Mouse (Mus musculus) macrophage (primary cell): ENCODE data around the gene Sec23a. TPM values are rescaled to one million over a fixed set of nuclear protein-coding genes. Genes with fewer than 3 reads are reported as not detected.
"Not testable (repeated sequence)": the region's sequence is repeated elsewhere in the genome, so short reads cannot be mapped to it uniquely, and the experiment has no call there.

Source experiments
- H3K27ac ChIP-seq: fragments of 350-480 bp; formaldehyde crosslinking; 2 replicates; pipeline ENCODE4 v1.9.0; 2021
- H3K36me3 ChIP-seq: fragments of 350-480 bp; formaldehyde crosslinking; 2 replicates; pipeline ENCODE4 v1.9.0; 2021; ENCODE audit errors: inconsistent target
- H3K4me3 ChIP-seq: fragments of 350-480 bp; formaldehyde crosslinking; 2 replicates; pipeline ENCODE4 v1.9.0; 2021; ENCODE audit errors: inconsistent target
- H3K79me2 ChIP-seq: fragments of 350-480 bp; formaldehyde crosslinking; 2 replicates; pipeline ENCODE4 v1.9.0; 2021; ENCODE audit errors: inconsistent target
- whole genome bisulfite sequencing: methylation state at CpG from one replicate; pipeline ENCODE4 v1.1.7; 2026; ENCODE audit warnings: inconsistent platforms; ENCODE audit not compliant: missing documents; 5-methylcytosine and 5-hydroxymethylcytosine counted together
- polyA plus RNA-seq: library from polyadenylated mRNA; stranded (reverse); fragments of 250-400 nt; gene quantifications from 3 replicates; pipeline ENCODE4 v1.2.4, GENCODE M21; 2018; ENCODE audit warnings: inconsistent platforms

The Sec23a gene
- polyA plus RNA-seq, 1 experiment from 2014 or later = 12.6 TPM

- H3K79me2 ChIP-seq = no peaks in the 10 kb centered on the region
- H3K27ac ChIP-seq = no peak overlapping the region
- WGBS = 55% methylated on average over 3 of the region's 4 CpGs
- H3K36me3 ChIP-seq = peaks cover 20% of the 10 kb centered on the region; the same call in 1 of the 2 replicates
- H3K4me3 ChIP-seq = no peak overlapping the region
Measured at GRCm38 (mm10) chr12:59021306-59021705, 9.5 kb upstream of the Sec23a start.

DNA sequence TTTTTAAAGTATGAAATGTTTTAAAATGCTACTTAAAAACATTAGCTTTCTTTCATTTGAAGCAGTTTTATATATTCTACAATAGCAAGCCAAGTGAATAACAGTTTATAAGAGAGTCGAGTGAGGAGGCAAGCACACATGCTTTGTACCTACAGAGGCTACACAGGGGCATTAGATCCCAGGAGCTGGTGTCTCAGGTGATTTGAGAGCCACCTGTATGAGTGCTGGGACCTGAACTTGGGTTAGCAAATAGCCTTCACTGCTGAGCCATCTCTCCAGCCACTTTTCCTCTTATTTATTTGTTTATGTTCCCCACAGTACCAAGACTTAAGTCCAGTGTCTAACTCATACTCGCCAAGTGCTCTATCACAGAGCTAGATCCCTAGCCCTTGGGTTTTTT, 8.1 kb upstream of the Sec23a start:
- H3K27ac ChIP-seq = no peak overlapping the region
- no peak overlapping the region for H3K4me3 ChIP-seq
- WGBS = 92% methylated on average over 2 of the region's 2 CpGs
- peaks cover 20% of the 10 kb centered on the region; the same call in 1 of the 2 replicates for H3K36me3 ChIP-seq
- no peaks in the 10 kb centered on the region for H3K79me2 ChIP-seq

DNA sequence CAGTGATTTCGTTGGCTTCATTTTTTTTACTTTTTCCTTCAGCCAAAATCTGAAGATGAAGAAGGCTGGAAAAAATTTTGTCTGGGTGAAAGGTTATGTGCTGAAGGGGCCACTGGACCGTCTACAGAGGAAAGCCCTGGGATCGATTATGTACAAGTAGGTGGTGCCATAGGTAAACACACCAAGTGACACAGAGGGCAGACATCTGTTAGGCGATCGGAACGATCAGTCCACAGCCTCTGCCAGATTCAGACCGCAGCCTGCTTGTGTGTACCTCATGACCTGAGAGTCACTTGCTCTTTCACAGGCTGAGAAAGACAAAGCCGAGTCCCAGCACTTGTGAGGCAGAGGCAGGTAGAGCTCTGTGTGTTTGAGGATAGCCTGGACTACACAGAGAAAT, 6.2 kb upstream of the Sec23a start:
- H3K36me3 ChIP-seq = peaks cover 20% of the 10 kb centered on the region; the same call in 1 of the 2 replicates
- WGBS = 96% methylated on average over 8 of the region's 8 CpGs
- no peak overlapping the region for H3K4me3 ChIP-seq
- no peaks in the 10 kb centered on the region for H3K79me2 ChIP-seq
- H3K27ac ChIP-seq = no peak overlapping the region

DNA sequence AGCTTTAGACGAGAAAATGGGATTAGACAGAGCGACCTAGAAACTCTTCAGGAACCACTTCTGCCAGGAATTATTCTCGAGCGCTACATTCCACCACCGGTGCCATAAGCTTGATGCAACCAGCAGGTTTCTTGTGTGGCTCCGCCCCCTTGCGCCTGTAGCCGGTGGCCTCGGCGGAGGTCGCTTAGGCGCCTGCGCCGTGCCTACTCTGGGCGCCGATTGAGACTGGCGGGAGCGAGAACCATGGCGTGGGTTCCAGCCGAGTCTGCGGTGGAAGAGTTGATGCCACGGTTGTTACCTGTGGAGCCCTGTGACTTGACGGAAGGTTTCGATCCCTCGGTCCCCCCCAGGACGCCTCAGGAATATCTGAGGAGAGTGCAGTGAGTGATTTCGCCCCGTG, 1.4 kb upstream of the Sec23a start, which contains the start of gene Gemin2:
Gene Gemin2 (plus strand): TSS at position 160 of the 400 bp plus-strand sequence.
- WGBS = under 1% methylated on average over 28 of the region's 28 CpGs
- peaks cover 8% of the 10 kb centered on the region; the same call in 1 of the 2 replicates for H3K36me3 ChIP-seq
- H3K27ac ChIP-seq = peak within 1 kb of the TSS; percentile 60
- H3K4me3 ChIP-seq = peak within 1 kb of the TSS; percentile 84
- peaks cover 32% of the 10 kb centered on the region for H3K79me2 ChIP-seq

- H3K4me3 ChIP-seq = peak overlapping the region; percentile 84
- 4% methylated on average over 5 of the region's 7 CpGs for WGBS
- peak overlapping the region; percentile 60 for H3K27ac ChIP-seq
- H3K36me3 ChIP-seq = 0 out of 2 replicates have a peak, but pooled peaks cover 2% of the 10 kb centered on the region
- H3K79me2 ChIP-seq = peaks cover 36% of the 10 kb centered on the region
Measured at GRCm38 (mm10) chr12:59012710-59013091, 884 bp upstream of the Sec23a start.

DNA sequence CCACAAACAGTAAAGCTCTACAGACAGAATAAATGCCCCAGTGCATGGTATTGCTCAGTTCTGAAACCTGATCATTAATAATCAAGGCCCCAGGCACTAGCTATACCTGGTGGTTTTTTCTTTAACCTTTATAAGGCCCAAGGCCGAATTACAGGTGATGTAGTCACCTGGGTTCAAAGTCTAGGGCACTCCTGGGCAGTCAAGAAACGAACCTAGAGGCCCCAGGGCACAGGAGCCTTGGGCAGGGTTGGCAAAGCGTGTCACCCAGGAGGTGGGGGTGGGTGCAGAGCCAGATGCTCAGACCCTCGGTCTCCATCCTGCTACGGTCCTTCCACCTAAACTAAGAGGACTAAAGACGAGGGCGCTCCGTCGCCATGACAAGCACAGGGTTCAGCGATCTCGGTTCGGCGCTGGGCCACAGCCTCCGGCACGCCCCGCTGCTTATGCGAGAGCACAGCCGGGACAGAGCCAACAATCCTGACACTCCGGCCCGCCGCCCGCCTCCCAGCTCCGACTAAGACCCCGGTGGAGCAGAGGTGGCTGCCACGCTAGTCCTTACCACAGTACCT, 458 bp downstream of the Sec23a start:
- H3K36me3 ChIP-seq = peaks cover 7% of the 10 kb centered on the region; the same call in 1 of the 2 replicates
- peaks cover 36% of the 10 kb centered on the region for H3K79me2 ChIP-seq
- WGBS = under 1% methylated on average over 25 of the region's 25 CpGs
- H3K27ac ChIP-seq = peak overlapping the region; percentile 39
- peak overlapping the region; percentile 87 for H3K4me3 ChIP-seq

DNA sequence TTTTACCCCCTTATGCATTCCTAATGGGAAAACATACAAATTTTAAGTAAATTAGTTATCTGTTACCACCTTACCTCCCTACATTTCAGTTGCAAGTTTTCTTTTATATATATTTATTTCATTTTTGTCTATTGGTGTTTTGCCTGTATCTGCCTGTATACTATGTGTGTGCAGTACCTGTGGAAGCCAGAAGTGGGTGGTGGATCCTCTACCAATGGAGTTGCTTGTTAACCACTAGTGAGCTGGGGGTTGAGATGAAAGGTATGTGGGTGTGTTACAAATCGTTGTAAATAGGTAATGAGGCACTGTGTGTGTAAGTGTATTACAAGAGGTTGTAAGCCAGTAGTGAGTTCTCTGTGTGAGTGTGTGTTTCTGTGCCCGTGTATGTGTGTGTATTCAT, 1.3 kb downstream of the Sec23a start:
- no peak overlapping the region for H3K27ac ChIP-seq
- peaks cover 36% of the 10 kb centered on the region for H3K79me2 ChIP-seq
- H3K36me3 ChIP-seq = peaks cover 7% of the 10 kb centered on the region; the same call in 1 of the 2 replicates
- 84% methylated on average over 2 of the region's 2 CpGs for whole genome bisulfite sequencing
- H3K4me3 ChIP-seq = no peak overlapping the region

GRCm38 (mm10) chr12:58985766-58986165, 26.1 kb downstream of the Sec23a start:
- 93% methylated on average over 3 of the region's 3 CpGs for WGBS
- Histone ChIP-seq H3K27ac (no peak overlapping the region), H3K36me3 (peaks cover 23% of the 10 kb centered on the region), H3K79me2 (no peaks in the 10 kb centered on the region), H3K4me3 (no peak overlapping the region)

DNA sequence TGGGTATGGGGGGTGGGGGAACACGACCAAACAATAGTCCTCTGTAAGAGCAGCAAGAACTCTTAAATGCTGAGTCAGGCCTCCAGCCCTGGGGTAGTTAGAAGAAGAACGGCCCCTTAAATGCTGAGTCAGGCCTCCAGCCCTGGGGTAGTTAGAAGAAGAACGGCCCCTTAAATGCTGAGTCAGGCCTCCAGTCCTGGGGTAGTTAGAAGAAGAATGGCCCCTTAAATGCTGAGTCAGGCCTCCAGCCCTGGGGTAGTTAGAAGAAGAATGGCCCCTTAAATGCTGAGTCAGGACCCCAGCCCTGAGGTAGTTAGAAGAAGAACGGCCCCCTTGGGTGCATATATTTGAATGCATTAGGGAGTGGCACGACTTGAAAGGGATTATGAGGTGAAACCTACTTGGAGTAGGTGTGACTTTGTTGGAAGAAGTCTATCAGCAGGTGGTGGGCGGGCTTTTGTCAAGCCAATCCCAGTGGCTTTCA, 30.6 kb downstream of the Sec23a start:
- not testable (repeated sequence) for H3K79me2 ChIP-seq, H3K27ac ChIP-seq, H3K4me3 ChIP-seq
- H3K36me3 ChIP-seq = peaks cover 17% of the 10 kb centered on the region; the same call in 1 of the 2 replicates
- 81% methylated on average over 5 of the region's 6 CpGs for WGBS

- Histone ChIP-seq H3K4me3 (no peak overlapping the region), H3K79me2 (no peaks in the 10 kb centered on the region), H3K36me3 (0 out of 2 replicates have a peak, but pooled peaks cover 4% of the 10 kb centered on the region), H3K27ac (no peak overlapping the region)
- 95% methylated on average over 2 of the region's 2 CpGs for WGBS
Measured at GRCm38 (mm10) chr12:58976966-58977365, 34.9 kb downstream of the Sec23a start.

- no peaks in the 10 kb centered on the region for H3K79me2 ChIP-seq
- H3K4me3 ChIP-seq = no peak overlapping the region
- H3K27ac ChIP-seq = no peak overlapping the region
- WGBS = 77% methylated on average over 4 of the region's 4 CpGs
- H3K36me3 ChIP-seq = peaks cover 8% of the 10 kb centered on the region; the same call in 1 of the 2 replicates
Measured at GRCm38 (mm10) chr12:58964583-58964982, 47.2 kb downstream of the Sec23a start.

DNA sequence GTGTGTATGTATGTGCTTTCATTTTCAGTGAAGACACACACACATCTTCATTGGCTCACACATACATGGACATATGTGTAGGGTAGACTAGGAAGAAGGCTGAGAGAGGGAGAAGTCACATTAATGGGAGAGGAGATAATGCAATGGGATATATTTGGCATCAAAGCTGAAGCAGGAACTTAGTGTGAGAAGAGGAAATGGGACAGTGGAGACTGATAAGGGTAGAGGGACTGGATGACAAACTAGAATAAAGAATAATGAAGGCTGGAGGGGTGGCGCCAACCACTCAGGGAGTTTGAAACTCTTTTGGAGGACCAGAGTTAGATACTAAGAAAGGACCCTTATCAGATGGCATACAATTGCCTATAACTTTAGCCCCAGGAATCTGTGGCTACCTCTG, 51.0 kb downstream of the Sec23a start:
- Histone ChIP-seq H3K79me2 (no peaks in the 10 kb centered on the region), H3K4me3 (no peak overlapping the region), H3K36me3 (peaks cover 8% of the 10 kb centered on the region; the same call in 1 of the 2 replicates), H3K27ac (no peak overlapping the region)
- 88% methylated on average over 1 of the region's 1 CpGs for WGBS

DNA sequence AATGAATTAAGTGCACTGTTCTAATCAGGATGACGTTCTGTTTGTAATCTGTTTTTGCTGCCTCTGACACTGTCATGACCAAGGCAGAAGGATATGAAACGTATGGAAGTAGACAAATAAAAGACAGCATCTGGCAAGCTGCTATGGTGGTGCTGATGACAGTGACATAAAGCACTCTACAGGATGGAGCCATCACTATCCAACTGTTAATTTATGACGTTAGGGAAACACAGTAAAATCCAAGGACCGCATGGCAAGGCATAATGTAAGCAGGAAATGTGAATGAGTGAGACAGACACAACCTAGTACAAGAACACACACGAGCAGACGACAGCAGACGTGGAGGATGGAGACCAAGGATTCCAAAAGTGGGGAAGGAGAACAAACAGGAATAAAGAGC, 55.2 kb downstream of the Sec23a start:
- no peak overlapping the region for H3K27ac ChIP-seq
- whole genome bisulfite sequencing = 84% methylated on average over 7 of the region's 7 CpGs
- H3K4me3 ChIP-seq = no peak overlapping the region
- no peaks in the 10 kb centered on the region for H3K79me2 ChIP-seq
- H3K36me3 ChIP-seq = no peaks in the 10 kb centered on the region

DNA sequence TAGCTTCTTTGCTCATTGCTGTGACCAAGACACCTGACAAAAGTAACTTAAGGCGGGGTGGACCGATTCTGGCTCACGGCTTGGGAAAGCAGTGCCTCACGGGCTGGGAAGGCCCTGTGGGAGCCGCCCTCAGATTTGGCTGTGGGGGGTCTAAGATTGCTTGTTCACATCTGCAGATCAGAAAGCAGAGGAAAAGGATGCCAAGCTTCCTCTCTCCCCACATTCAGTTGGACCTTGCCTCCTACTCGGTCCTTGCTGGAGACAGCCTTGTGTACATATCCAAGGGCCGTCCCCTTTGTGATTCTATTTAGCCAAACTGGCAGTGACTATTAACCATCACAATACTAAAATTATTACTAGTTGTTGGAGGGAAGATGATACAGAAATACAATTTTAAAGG, 55.7 kb downstream of the Sec23a start:
- Histone ChIP-seq H3K79me2 (no peaks in the 10 kb centered on the region), H3K36me3 (no peaks in the 10 kb centered on the region), H3K4me3 (no peak overlapping the region), H3K27ac (no peak overlapping the region)
- 99% methylated on average over 7 of the region's 7 CpGs for WGBS

GRCm38 (mm10) chr12:58947879-58948278, 63.9 kb downstream of the Sec23a start:
- Histone ChIP-seq H3K79me2 (no peaks in the 10 kb centered on the region), H3K4me3 (no peak overlapping the region), H3K27ac (no peak overlapping the region), H3K36me3 (no peaks in the 10 kb centered on the region)
- 87% methylated on average over 6 of the region's 6 CpGs for WGBS
